Mouse (Mus musculus) bone marrow, adult 2 months (tissue): ENCODE results near the gene Agbl2. TPM values are rescaled to one million over a fixed set of nuclear protein-coding genes. Genes with fewer than 3 reads are reported as not detected.
"Not testable (repeated sequence)": the region's sequence is repeated elsewhere in the genome, so short reads cannot be mapped to it uniquely, and the experiment has no call there.

Source experiments
- H3K27ac ChIP-seq: fragments of 200-500 bp; 2 replicates; pipeline ENCODE4 v1.5.1; 2012; ENCODE audit warnings: low read depth, mild to moderate bottlenecking, control low read depth, inconsistent platforms, low read length; ENCODE audit not compliant: control insufficient read depth, poor library complexity, insufficient read depth
- H3K4me1 ChIP-seq: fragments of 200-500 bp; 2 replicates; pipeline ENCODE4 v1.6.1; 2011; ENCODE audit warnings: low read length; ENCODE audit not compliant: control insufficient read depth, insufficient read depth
- H3K4me3 ChIP-seq: fragments of 200-500 bp; replicated peaks from 2 replicates; pipeline ENCODE3; 2011; ENCODE audit warnings: mild to moderate bottlenecking, low read depth, low read length, control low read depth; ENCODE audit not compliant: control insufficient read depth
- CTCF ChIP-seq: fragments of 200-500 bp; IDR thresholded peaks from 2 replicates; pipeline ENCODE4 v1.5.1; 2011; ENCODE audit warnings: low read length, control low read depth; ENCODE audit not compliant: control insufficient read depth, insufficient read depth
- POLR2A ChIP-seq: fragments of 200-500 bp; IDR thresholded peaks from 2 replicates; pipeline ENCODE4 v1.6.1; 2011; ENCODE audit warnings: low read depth, mild to moderate bottlenecking, control low read depth, low read length, borderline replicate concordance; ENCODE audit not compliant: control insufficient read depth
- WGBS: fragments of 180-500 bp; shearing (Covaris S2); methylation state at CpG from one replicate; pipeline ENCODE4 v1.1.7; 2018; 5-methylcytosine and 5-hydroxymethylcytosine counted together
- polyA plus RNA-seq: library from polyadenylated mRNA; stranded (reverse); fragments of >200 nt; gene quantifications from 2 replicates; pipeline ENCODE4 v1.2.4, GENCODE M21; 2011; ENCODE audit warnings: low replicate concordance; ENCODE audit not compliant: missing spikeins, insufficient read depth, insufficient read length

Gene Agbl2
- polyA plus RNA-seq, 1 experiment, result not detected

GRCm38 (mm10) chr2:90822978-90823377 is 40.5 kb downstream of the Agbl2 start:
- Histone ChIP-seq H3K27ac (no peak overlapping the region), H3K4me1 (no peaks in the 10 kb centered on the region), H3K4me3 (no peak overlapping the region)
- WGBS, result 82% methylated on average over 2 of the region's 2 CpGs
- TF ChIP-seq CTCF, result no peak
- TF ChIP-seq POLR2A, result no peak

DNA sequence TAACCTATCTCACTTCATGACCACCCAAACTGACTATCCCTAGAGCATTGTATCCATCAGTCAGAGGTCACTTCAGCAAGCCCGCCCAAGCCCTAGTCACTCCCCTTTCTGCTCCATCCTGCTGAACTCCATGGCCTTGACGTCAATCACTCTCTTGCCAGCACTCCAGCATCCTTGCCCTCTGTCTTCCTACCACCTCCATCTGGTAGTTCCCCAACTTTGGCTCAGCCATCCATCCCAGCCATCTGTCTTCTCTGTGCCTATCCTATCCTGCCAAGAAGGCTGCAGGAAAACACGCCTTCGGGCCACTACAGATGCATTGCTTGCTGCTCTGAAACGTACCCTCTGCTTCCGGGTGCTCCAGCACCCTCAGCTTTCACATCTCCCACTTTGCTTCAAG is 41.3 kb downstream of the Agbl2 start:
- Histone ChIP-seq H3K27ac (no peak overlapping the region), H3K4me1 (no peaks in the 10 kb centered on the region), H3K4me3 (no peak overlapping the region)
- TF ChIP-seq POLR2A, result no peak
- TF ChIP-seq CTCF, result no peak
- 83% methylated on average over 6 of the region's 6 CpGs for WGBS

GRCm38 (mm10) chr2:90824528-90824927 is 42.0 kb downstream of the Agbl2 start:
- H3K4me1 ChIP-seq, H3K4me3 ChIP-seq, H3K27ac ChIP-seq: not testable (repeated sequence)
- WGBS, result 75% methylated on average over 10 of the region's 10 CpGs

DNA sequence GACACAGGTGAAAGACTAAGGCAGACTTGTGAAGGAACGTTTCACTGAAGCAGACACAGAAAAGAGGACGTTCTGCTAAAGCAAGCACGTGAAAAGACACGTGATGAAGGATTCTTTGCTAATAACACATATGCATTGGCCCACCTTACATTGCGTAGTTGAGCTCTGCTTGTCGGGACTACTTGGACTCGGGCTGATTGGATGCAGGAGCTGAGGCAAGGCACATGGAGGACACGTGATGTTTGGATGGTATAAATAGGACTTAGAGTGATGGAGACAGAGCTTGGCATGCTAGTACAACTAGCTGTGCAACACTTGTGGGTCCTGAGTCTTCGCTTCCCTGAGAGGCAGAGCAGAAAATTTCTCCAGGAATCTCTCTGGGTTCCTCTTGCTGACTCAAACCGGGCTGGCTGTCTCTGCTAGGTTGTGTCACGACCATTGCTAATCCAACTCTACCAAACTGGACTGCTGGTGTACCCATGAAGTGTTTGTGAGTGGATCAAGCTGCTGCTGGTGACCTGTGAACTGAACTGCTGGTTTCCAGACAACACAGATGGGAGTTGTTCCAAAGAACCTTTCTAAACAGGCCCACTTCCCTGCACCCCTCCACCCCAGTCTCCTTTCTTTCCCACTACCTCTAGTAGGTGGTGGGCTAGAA is 43.1 kb downstream of the Agbl2 start:
- Histone ChIP-seq H3K4me3 (no peak overlapping the region), H3K4me1 (no peaks in the 10 kb centered on the region)
- 79% methylated on average over 11 of the region's 11 CpGs for WGBS

GRCm38 (mm10) chr2:90828739-90829138 is 46.2 kb downstream of the Agbl2 start:
- WGBS, result 33% methylated on average over 7 of the region's 7 CpGs
- Histone ChIP-seq H3K4me1 (no peaks in the 10 kb centered on the region), H3K27ac (no peak overlapping the region), H3K4me3 (no peak overlapping the region)
- TF ChIP-seq CTCF, result no peak

More for the DNA sequence above, 43.1 kb downstream of the Agbl2 start:
- no peak for TF ChIP-seq POLR2A
- no peak for TF ChIP-seq CTCF
- no peak overlapping the region for H3K27ac ChIP-seq

DNA sequence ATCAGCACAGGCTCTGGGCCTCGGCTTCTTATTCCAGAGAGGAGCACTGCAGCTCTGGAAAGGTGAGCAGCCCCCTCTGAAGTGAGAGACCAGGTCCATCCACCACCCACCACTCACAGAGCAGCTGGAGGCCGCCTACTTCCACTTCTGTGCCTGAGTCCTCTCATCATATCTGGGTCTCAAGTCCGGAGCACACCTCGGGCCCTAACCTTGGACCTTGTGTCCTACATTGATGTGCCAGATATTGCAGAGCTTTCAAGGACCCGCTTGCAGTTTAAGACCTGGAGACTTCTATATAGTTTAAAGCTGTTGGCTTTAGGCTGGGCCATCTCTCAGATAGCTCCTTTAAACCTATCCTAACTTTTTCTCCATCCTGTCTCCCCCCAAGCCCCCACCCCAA is 51.0 kb downstream of the Agbl2 start:
- Histone ChIP-seq H3K27ac (no peak overlapping the region), H3K4me3 (no peak overlapping the region), H3K4me1 (no peaks in the 10 kb centered on the region)
- no peak for TF ChIP-seq POLR2A
- 71% methylated on average over 5 of the region's 5 CpGs for WGBS

- H3K4me1 ChIP-seq, result no peaks in the 10 kb centered on the region
- TF ChIP-seq CTCF (no peak), POLR2A (no peak)
- WGBS, result 81% methylated on average over 2 of the region's 2 CpGs
- no peak overlapping the region for H3K4me3 ChIP-seq
- no peak overlapping the region for H3K27ac ChIP-seq
These were observed 56.1 kb downstream of the Agbl2 start for GRCm38 (mm10) chr2:90838621-90839020.

DNA sequence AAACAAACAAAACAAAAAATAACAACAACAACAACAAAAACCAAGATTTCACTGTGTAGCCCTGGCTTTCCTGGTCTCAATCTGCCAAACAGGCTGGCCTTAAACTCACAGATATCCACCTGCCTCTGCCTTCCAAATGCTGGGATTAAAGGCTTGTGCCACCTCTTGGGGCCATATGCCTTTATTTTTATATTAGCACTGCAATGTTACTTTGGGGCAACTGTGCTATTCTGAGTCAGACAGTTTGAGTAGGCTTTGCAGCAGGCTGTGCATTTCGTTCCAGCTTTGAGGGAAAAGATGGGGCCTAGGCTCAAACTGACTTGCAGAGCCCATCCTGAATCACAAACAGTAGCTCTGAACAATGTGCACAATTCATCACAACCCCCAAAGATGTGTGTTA is 61.1 kb downstream of the Agbl2 start:
- Histone ChIP-seq H3K4me1 (no peaks in the 10 kb centered on the region), H3K4me3 (no peak overlapping the region), H3K27ac (no peak overlapping the region)
- TF ChIP-seq CTCF (no peak), POLR2A (no peak)
- 83% methylated on average over 1 of the region's 1 CpGs for WGBS

- H3K4me3 ChIP-seq, result no peak overlapping the region
- H3K27ac ChIP-seq, result no peak overlapping the region
- no peak for TF ChIP-seq POLR2A
- TF ChIP-seq CTCF, result no peak
- no peaks in the 10 kb centered on the region for H3K4me1 ChIP-seq
- WGBS, result 89% methylated on average over 5 of the region's 5 CpGs
These were observed 61.7 kb downstream of the Agbl2 start for GRCm38 (mm10) chr2:90844262-90844661.

DNA sequence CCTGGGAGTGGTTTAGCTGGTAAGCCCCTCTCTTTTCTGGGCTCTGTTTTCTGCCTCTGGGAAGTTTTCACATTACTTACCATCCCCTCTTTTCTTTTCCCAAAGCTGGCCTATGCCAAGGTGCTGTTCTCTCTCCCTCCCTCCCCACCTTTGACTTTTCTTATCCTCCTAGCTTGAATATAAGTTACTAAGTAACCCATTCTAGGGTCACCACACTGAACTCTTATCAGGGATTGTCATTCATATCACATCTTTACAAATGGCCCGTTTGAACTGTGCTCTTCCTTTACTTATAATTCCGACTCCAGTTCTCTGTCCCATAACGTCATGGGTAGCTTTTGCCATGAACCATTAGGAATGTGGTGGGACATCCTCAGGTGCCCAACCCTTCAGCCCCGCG is 62.7 kb downstream of the Agbl2 start:
- Histone ChIP-seq H3K4me1 (no peaks in the 10 kb centered on the region), H3K4me3 (no peak overlapping the region), H3K27ac (no peak overlapping the region)
- TF ChIP-seq POLR2A, result no peak
- no peak for TF ChIP-seq CTCF
- 76% methylated on average over 5 of the region's 5 CpGs for WGBS
